Mouse (Mus musculus) liver, embryonic 14.5 days (tissue): ENCODE data around the gene Pisd.

ENCODE experiments used
- CTCF ChIP-seq: IDR thresholded peaks from 2 replicates; pipeline ENCODE4 v1.5.1; 2016; ENCODE audit warnings: antibody characterized with exemption, low read depth, control low read depth
- EP300 ChIP-seq: IDR thresholded peaks from 2 replicates; pipeline ENCODE4 v1.6.1; 2016; ENCODE audit warnings: antibody characterized with exemption, low read depth

DNA sequence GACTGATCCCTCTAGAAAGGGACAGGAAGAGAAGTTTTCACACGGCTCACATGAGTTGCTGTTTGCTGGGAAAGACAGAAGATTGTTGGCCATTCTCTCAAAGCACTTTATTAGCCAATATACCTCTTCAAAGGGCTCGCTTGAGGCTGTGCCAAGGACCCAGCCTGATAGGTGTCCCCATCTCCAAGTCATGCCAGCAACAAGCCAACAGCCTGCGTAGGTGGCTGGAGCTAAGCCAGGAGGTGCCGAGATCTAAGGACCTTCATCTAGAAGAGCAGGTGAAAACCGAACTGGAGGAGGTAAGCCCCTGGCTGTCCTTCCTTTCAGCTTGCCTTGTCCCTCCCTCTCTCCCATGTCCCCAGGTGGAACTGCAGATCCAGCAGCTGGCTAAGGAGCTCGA, 49.7 kb downstream of the Pisd start:
- TF ChIP-seq CTCF (no peak), EP300 (no peak)
